In genomic region chr13:37091620-37092019, GRCm38 (mm10) we compare ENCODE assay signal across 20 mouse cellular contexts. TPM values are rescaled to one million over a fixed set of nuclear protein-coding genes. Genes with fewer than 3 reads are reported as not detected.
DNase-seq lines count a peak whose midpoint lies in the region; ATAC-seq lines count a peak whose summit lies in the region.
"Had no signal": no experiment of that assay in that cellular context is flagged by ENCODE, and none has a peak within 500 bp of the region (broad histone marks: within the 10 kb centered on the region; RNA-seq: fewer than 3 reads in every experiment).

No protein-coding gene starts in this region.

- intact Hi-C loops in heart, postnatal 36 days (cut with DNase I), result no loop called here

- ATAC-seq in megakaryocyte, adult 5-6 weeks (ENCODE audit: poor library complexity, severe bottlenecking), result peak; percentile 68
- ATAC-seq: activated CD4-positive, CD25-positive, alpha-beta regulatory T cell, adult 4 months; CD4-positive, CD25-positive, alpha-beta regulatory T cell, adult 4 months; forebrain, embryonic 14.5 days; forebrain, embryonic 16.5 days; Patski had no signal

- peak; percentile 33 for DNase-seq in heart, adult 11 months
- DNase-seq in heart, postnatal 36 days, result no peak
- DNase-seq in natural killer cell, adult 2 months (ENCODE audit: low spot score in 2 of 2), result no peak
- no peak for DNase-seq in right cerebral cortex, postnatal 25 days
- DNase-seq: adrenal gland, adult 8-10 months; adrenal gland, postnatal 14 days; adrenal gland, postnatal 36 days; B cell, adult 2 months; cerebellum, adult 11-12 months; cerebellum, adult 2 months; cerebellum, adult 9-10 months; cerebellum, postnatal 10 days; cerebellum, postnatal 25 days; embryo, embryonic 11 days had no signal

RNA-seq across cellular contexts. Expression of gene F13a1, which starts 41.6 kb away (rescaled TPM):
- 10 to 100 TPM; 24.5 to 38.0 TPM for total RNA-seq in heart, postnatal 36 days (2021)
- 915 and 932 TPM in 2 replicates for total RNA-seq in megakaryocyte, adult 5-6 weeks (2015)
- total RNA-seq in megakaryocyte, adult 5-6 weeks (2017), result 1,582 and 1,657 TPM in 2 replicates

Comparison
In these comparisons a context has a peak if more than half of its experiments do, and no peak if none do; other contexts are left out.
1. RNA of gene F13a1, which starts 41.6 kb away (total RNA-seq): 915 to 1,657 TPM in megakaryocyte, adult 5-6 weeks; 24.5 to 38.0 TPM in heart, postnatal 36 days; every median in the first group is over 10 times any median in the second.